Mouse (Mus musculus) MEL (cell line): ENCODE data around the gene Tbl1x. TPM values are rescaled to one million over a fixed set of nuclear protein-coding genes. Genes with fewer than 3 reads are reported as not detected.

Experiments used
- DNase-seq: peaks from one replicate; pipeline ENCODE4 v3.0.0; 2011; ENCODE audit warnings: low read depth, low spot score
- H3K27ac ChIP-seq: 2 replicates; pipeline ENCODE4 v1.5.1; 2012; ENCODE audit warnings: low read depth, mild to moderate bottlenecking, control low read depth, low read length, moderate library complexity; ENCODE audit not compliant: control insufficient read depth
- H3K27me3 ChIP-seq, 2 experiments: fragments of 150-350 bp in 1 of 2; sonication (generic) in 1 of 2; 2 replicates each; pipeline ENCODE4 v1.6.1; 2012; ENCODE audit warnings: low read length in 2 of 2, mild to moderate bottlenecking in 2 of 2, improper control_type of control experiment in 1 of 2, moderate library complexity in 1 of 2; ENCODE audit not compliant: insufficient read depth in 2 of 2, control insufficient read depth in 1 of 2
- H3K36me3 ChIP-seq, 2 experiments: 2 replicates each; pipeline ENCODE4 v1.6.1; 2012 to 2014; ENCODE audit warnings: low read length in 2 of 2, improper control_type of control experiment in 1 of 2, inconsistent platforms in 1 of 2, mild to moderate bottlenecking in 1 of 2; ENCODE audit not compliant: insufficient read depth in 2 of 2, control insufficient read depth in 1 of 2
- H3K4me1 ChIP-seq, 2 experiments: fragments of 150-350 bp in 1 of 2; sonication (generic) in 1 of 2; 2 replicates each; pipeline ENCODE4 v1.6.1; 2012; ENCODE audit warnings: low read length in 2 of 2, improper control_type of control experiment in 1 of 2, mild to moderate bottlenecking in 1 of 2; ENCODE audit not compliant: insufficient read depth in 2 of 2, control insufficient read depth in 1 of 2
- H3K4me3 ChIP-seq, 2 experiments: fragments of 150-350 bp in 1 of 2; sonication (generic) in 1 of 2; 2 replicates each; pipeline ENCODE4 v1.5.1; 2012; ENCODE audit warnings: low read depth in 2 of 2, low read length in 2 of 2, mild to moderate bottlenecking in 2 of 2, moderate library complexity in 2 of 2, control low read depth in 1 of 2, improper control_type of control experiment in 1 of 2; ENCODE audit not compliant: control insufficient read depth in 1 of 2, insufficient read depth in 1 of 2
- H3K79me2 ChIP-seq: 2 replicates; pipeline ENCODE4 v1.6.1; 2012; ENCODE audit warnings: mild to moderate bottlenecking, low read length, moderate library complexity; ENCODE audit not compliant: control insufficient read depth, poor library complexity, insufficient read depth
- H3K9ac ChIP-seq: 2 replicates; pipeline ENCODE4 v1.6.1; 2012; ENCODE audit warnings: low read depth, mild to moderate bottlenecking, control low read depth, low read length, moderate library complexity; ENCODE audit not compliant: control insufficient read depth, poor library complexity, severe bottlenecking
- H3K9me3 ChIP-seq: fragments of 150-350 bp; sonication (generic); replicated peaks from 2 replicates; pipeline ENCODE4 v1.6.1; 2012; ENCODE audit warnings: mild to moderate bottlenecking, low read length, improper control_type of control experiment, moderate library complexity; ENCODE audit not compliant: insufficient read depth
- CHD2 ChIP-seq: IDR thresholded peaks from 2 replicates; pipeline ENCODE4 v1.6.1; 2011; ENCODE audit warnings: low read length, improper control_type of control experiment
- CTCF ChIP-seq, 3 experiments: IDR thresholded peaks in 2 of 3; conservative IDR thresholded peaks in 1 of 3; 2 replicates each; pipeline ENCODE4 v1.5.1; 2011 to 2012; ENCODE audit warnings: low read length in 3 of 3, low read depth in 2 of 3, mild to moderate bottlenecking in 2 of 3, improper control_type of control experiment in 1 of 3, inconsistent platforms in 1 of 3, mixed read lengths in 1 of 3, moderate library complexity in 1 of 3; ENCODE audit not compliant: control insufficient read depth in 1 of 3, insufficient read depth in 1 of 3, poor library complexity in 1 of 3, severe bottlenecking in 1 of 3
- ELF1 ChIP-seq: IDR thresholded peaks from 2 replicates; pipeline ENCODE4 v1.6.1; 2014; ENCODE audit warnings: low read depth, mild to moderate bottlenecking, inconsistent platforms, low read length, improper control_type of control experiment, moderate library complexity
- EP300 ChIP-seq, 2 experiments: IDR thresholded peaks; 2 replicates each; pipeline ENCODE4 v1.6.1; 2011; ENCODE audit warnings: improper control_type of control experiment in 2 of 2, low read length in 2 of 2, low read depth in 1 of 2, mild to moderate bottlenecking in 1 of 2
- ETS1 ChIP-seq: IDR thresholded peaks from 2 replicates; pipeline ENCODE4 v1.6.1; 2012; ENCODE audit warnings: low read depth, mild to moderate bottlenecking, inconsistent platforms, low read length, improper control_type of control experiment, moderate library complexity
- GABPA ChIP-seq: IDR thresholded peaks from 2 replicates; pipeline ENCODE4 v1.6.1; 2012; ENCODE audit warnings: low read depth, mild to moderate bottlenecking, inconsistent platforms, low read length, improper control_type of control experiment, moderate library complexity
- GATA1 ChIP-seq: IDR thresholded peaks from 2 replicates; pipeline ENCODE4 v1.6.1; 2011; ENCODE audit warnings: low read depth, low read length, improper control_type of control experiment
- HCFC1 ChIP-seq: IDR thresholded peaks from 2 replicates; pipeline ENCODE4 v1.6.1; 2012; ENCODE audit warnings: low read depth, mild to moderate bottlenecking, inconsistent platforms, low read length, improper control_type of control experiment, moderate library complexity
- KAT2A ChIP-seq: conservative IDR thresholded peaks from 2 replicates; pipeline ENCODE4 v1.6.1; 2012; ENCODE audit warnings: low read depth, low read length, improper control_type of control experiment, inconsistent platforms
- MAZ ChIP-seq: IDR thresholded peaks from 2 replicates; pipeline ENCODE4 v1.6.1; 2012; ENCODE audit warnings: low read depth, mild to moderate bottlenecking, inconsistent platforms, low read length, improper control_type of control experiment
- NRF1 ChIP-seq: IDR thresholded peaks from 2 replicates; pipeline ENCODE4 v1.6.1; 2014; ENCODE audit warnings: low read depth, mild to moderate bottlenecking, inconsistent platforms, low read length, improper control_type of control experiment, moderate library complexity; ENCODE audit not compliant: poor library complexity, insufficient read depth, severe bottlenecking
- POLR2A ChIP-seq, 2 experiments: IDR thresholded peaks; 2 replicates each; pipeline ENCODE4 v1.6.1; 2011 to 2012; ENCODE audit warnings: low read length in 2 of 2, mild to moderate bottlenecking in 2 of 2, control low read depth in 1 of 2, improper control_type of control experiment in 1 of 2, low read depth in 1 of 2, moderate library complexity in 1 of 2; ENCODE audit not compliant: control insufficient read depth in 1 of 2, insufficient read depth in 1 of 2, poor library complexity in 1 of 2
- POLR2AphosphoS5 ChIP-seq: IDR thresholded peaks from 2 replicates; pipeline ENCODE4 v1.6.1; 2012; ENCODE audit warnings: low read depth, borderline replicate concordance, mild to moderate bottlenecking, inconsistent platforms, low read length, moderate library complexity, mixed read lengths
- RAD21 ChIP-seq: IDR thresholded peaks from 2 replicates; pipeline ENCODE4 v1.6.1; 2011; ENCODE audit warnings: mild to moderate bottlenecking, low read depth, low read length, improper control_type of control experiment
- SMC3 ChIP-seq: IDR thresholded peaks from 2 replicates; pipeline ENCODE4 v1.6.1; 2011; ENCODE audit warnings: low read depth, low read length, improper control_type of control experiment
- TBP ChIP-seq: IDR thresholded peaks from 2 replicates; pipeline ENCODE4 v1.8.0; 2011; ENCODE audit warnings: low read depth, low read length, improper control_type of control experiment
- TCF12 ChIP-seq: IDR thresholded peaks from 2 replicates; pipeline ENCODE4 v1.6.1; 2014; ENCODE audit warnings: low read depth, mild to moderate bottlenecking, inconsistent platforms, low read length, improper control_type of control experiment, moderate library complexity
- UBTF ChIP-seq: IDR thresholded peaks from 2 replicates; pipeline ENCODE4 v1.6.1; 2012; ENCODE audit warnings: low read depth, mild to moderate bottlenecking, inconsistent platforms, low read length, improper control_type of control experiment, moderate library complexity, borderline replicate concordance; ENCODE audit not compliant: insufficient read depth
- USF1 ChIP-seq: IDR thresholded peaks from 2 replicates; pipeline ENCODE4 v1.6.1; 2014; ENCODE audit warnings: low read depth, mild to moderate bottlenecking, inconsistent platforms, low read length, improper control_type of control experiment, moderate library complexity
- USF2 ChIP-seq, 2 experiments: IDR thresholded peaks; 2 replicates each; pipeline ENCODE4 v1.6.1; 2011 to 2012; ENCODE audit warnings: improper control_type of control experiment in 2 of 2, low read length in 2 of 2, borderline replicate concordance in 1 of 2, inconsistent platforms in 1 of 2, low read depth in 1 of 2, mild to moderate bottlenecking in 1 of 2; ENCODE audit not compliant: insufficient read depth in 1 of 2
- ZKSCAN1 ChIP-seq: IDR thresholded peaks from 2 replicates; pipeline ENCODE4 v1.6.1; 2012; ENCODE audit warnings: low read depth, mild to moderate bottlenecking, inconsistent platforms, low read length, improper control_type of control experiment, moderate library complexity
- polyA plus RNA-seq, 2 experiments: library from polyadenylated mRNA; stranded (reverse) in 1 of 2; unstranded in 1 of 2; fragments of >175 nt in 1 of 2; fragments of >200 nt in 1 of 2; gene quantifications; 2 replicates each; pipeline versions ENCODE4 v1.2.1 to v1.2.4; 2012; ENCODE audit warnings: low replicate concordance in 2 of 2, low read depth in 1 of 2; ENCODE audit not compliant: insufficient read length in 2 of 2, insufficient read depth in 1 of 2, missing spikeins in 1 of 2
- total RNA-seq: library from RNA; depleted of rRNA; stranded (reverse); fragments of 300-350 nt; gene quantifications from 2 replicates; pipeline ENCODE4 v1.2.3, GENCODE M21; 2012

Gene Tbl1x
- total and polyA plus RNA-seq, 3 experiments = 17.1 to 42.5 (median 27.6) TPM

DNA sequence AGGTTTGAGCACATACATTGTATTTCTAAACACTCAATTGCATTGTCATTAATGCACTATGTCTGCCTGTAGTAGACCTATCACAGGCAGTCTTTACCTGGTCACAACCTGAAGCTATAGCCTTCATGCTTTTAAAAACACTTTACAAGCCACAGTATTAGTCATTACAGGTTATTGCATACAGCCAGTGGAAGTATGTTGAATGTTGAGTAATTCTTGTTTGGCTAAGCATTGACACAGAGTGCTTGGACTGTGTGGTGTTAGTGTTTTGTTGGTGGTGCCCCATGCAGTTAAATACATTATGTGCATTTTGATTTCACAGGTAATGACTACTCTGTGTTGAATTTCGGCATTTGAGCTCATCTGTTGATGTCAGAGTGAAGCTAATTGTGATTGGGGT lies 45.2 kb downstream of the Tbl1x start:
- DNase-seq = no peak
- H3K9ac ChIP-seq = no peak overlapping the region
- no peaks in the 10 kb centered on the region for H3K9me3 ChIP-seq
- H3K4me1 ChIP-seq = peaks cover 0 to 6% of the 10 kb centered on the region in 2 experiments; a peak in 1 of 4 replicates
- H3K36me3 ChIP-seq = peaks cover 0 to 4% of the 10 kb centered on the region in 2 experiments; a peak in 2 of 4 replicates
- H3K4me3 ChIP-seq = no peak overlapping the region
- peaks cover 18% of the 10 kb centered on the region for H3K79me2 ChIP-seq
- TF ChIP-seq UBTF = no peak
- no peak for TF ChIP-seq GATA1
- TF ChIP-seq POLR2AphosphoS5 = no peak
- TF ChIP-seq TBP = no peak
- TF ChIP-seq POLR2A (IDR thresholded peaks at IDR 0.05; ENCODE audit: control insufficient read depth in 1 of 2, insufficient read depth in 1 of 2, low read depth in 1 of 2, low read length in 2 of 2, poor library complexity in 1 of 2) = no peak
- H3K27ac ChIP-seq = no peak overlapping the region
- no peaks in the 10 kb centered on the region for H3K27me3 ChIP-seq

DNA sequence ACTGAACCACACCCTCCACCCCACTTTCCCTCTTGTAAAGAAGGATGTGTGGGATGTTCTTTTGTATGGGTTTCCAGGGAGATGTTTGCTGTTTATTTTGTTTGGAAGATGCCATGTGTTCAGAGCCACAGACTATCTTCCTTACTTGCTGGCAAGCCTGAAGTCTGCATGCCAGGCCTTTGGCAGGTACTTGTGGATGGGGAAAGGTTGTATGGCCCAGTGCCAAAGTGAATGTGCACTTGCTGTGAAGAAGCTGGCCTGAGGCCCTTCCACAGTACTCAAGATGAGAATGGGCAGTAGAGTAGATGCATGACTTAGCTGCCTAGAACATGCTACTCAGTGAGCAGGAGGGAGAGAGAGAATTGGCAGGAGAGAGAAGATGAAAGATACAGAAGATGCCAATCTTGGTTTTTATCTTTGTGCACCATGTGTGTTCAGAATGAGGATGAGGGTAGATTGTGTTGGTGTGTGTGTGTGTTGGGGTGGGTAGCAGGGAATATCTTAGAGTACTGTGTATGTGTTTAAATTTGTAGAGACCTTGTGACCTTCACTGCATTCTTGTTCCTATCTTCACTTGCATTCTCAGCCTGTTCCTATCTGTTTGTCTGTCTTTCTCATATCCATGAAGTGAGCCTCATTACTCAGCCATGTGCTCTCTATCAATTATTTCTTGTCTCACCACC lies 48.5 kb downstream of the Tbl1x start:
- peaks cover 0 to 4% of the 10 kb centered on the region in 2 experiments; a peak in 2 of 4 replicates for H3K36me3 ChIP-seq
- peaks cover 17% of the 10 kb centered on the region for H3K79me2 ChIP-seq
- DNase-seq = peak; percentile 34
- H3K9me3 ChIP-seq = no peaks in the 10 kb centered on the region
- H3K27ac ChIP-seq = peak overlapping the region; percentile 15; the same call in 1 of the 2 replicates
- H3K27me3 ChIP-seq = no peaks in the 10 kb centered on the region
- peaks cover 0 to 6% of the 10 kb centered on the region in 2 experiments; a peak in 1 of 4 replicates for H3K4me1 ChIP-seq
- H3K9ac ChIP-seq = no peak overlapping the region
- TF ChIP-seq EP300 (IDR thresholded peaks at IDR 0.05; ENCODE audit: low read depth in 1 of 2, low read length in 2 of 2) (peak in 1 of 2 experiments; percentile 42; a peak in 2 of 4 replicates), CHD2 (no peak), ETS1 (peak; percentile 18; the same call in 1 of the 2 replicates), TCF12 (peak; percentile 55; the same call in 1 of the 2 replicates), MAZ (no peak)
- H3K4me3 ChIP-seq = no peak overlapping the region

DNA sequence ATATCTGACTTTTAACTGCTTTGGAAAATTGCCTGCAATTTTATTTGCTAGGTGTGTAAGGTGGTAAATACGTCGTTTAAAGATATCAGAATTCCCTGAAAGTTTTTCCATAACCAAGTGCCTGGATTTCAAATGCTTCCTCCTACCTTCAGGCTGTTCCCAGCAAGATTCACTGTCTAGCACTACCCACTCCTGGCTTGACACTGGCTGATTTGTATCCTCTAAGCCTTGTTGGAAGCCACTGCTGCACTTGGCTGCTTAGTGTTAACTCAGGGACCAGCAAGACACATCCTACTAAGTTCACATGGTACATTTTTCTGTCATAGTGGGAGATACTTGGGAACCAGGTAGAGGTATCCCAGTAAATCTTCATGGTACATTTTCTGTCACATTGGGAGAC lies 52.8 kb downstream of the Tbl1x start:
- H3K27me3 ChIP-seq = no peaks in the 10 kb centered on the region
- no peak overlapping the region for H3K9ac ChIP-seq
- no peaks in the 10 kb centered on the region for H3K9me3 ChIP-seq
- no peak for DNase-seq
- peaks cover 0 to 10% of the 10 kb centered on the region in 2 experiments; a peak in 2 of 4 replicates for H3K36me3 ChIP-seq
- peaks cover 24% of the 10 kb centered on the region for H3K79me2 ChIP-seq
- TF ChIP-seq ETS1 (no peak), POLR2A (IDR thresholded peaks at IDR 0.05; ENCODE audit: control insufficient read depth in 1 of 2, insufficient read depth in 1 of 2, low read depth in 1 of 2, low read length in 2 of 2, poor library complexity in 1 of 2) (no peak), CTCF (IDR thresholded peaks at IDR 0.05 in 2 of 3, conservative IDR thresholded peaks at IDR 0.05 in 1 of 3; ENCODE audit: control insufficient read depth in 1 of 3, insufficient read depth in 1 of 3, low read depth in 2 of 3, low read length in 3 of 3, poor library complexity in 1 of 3, severe bottlenecking in 1 of 3) (no peak), USF2 (IDR thresholded peaks at IDR 0.05; ENCODE audit: borderline replicate concordance in 1 of 2, insufficient read depth in 1 of 2, low read depth in 1 of 2, low read length in 2 of 2) (no peak), SMC3 (no peak), ELF1 (no peak), RAD21 (no peak), GATA1 (no peak), ZKSCAN1 (no peak), MAZ (no peak), USF1 (no peak), NRF1 (no peak), EP300 (IDR thresholded peaks at IDR 0.05; ENCODE audit: low read depth in 1 of 2, low read length in 2 of 2) (no peak), GABPA (no peak), HCFC1 (no peak), KAT2A (no peak)
- H3K4me1 ChIP-seq = peaks cover 0 to 10% of the 10 kb centered on the region in 2 experiments; a peak in 3 of 4 replicates
- no peak overlapping the region for H3K27ac ChIP-seq
- H3K4me3 ChIP-seq = no peak overlapping the region
